Mouse (Mus musculus) MEL-GATA-1-ER (cell line): ENCODE results near the gene Gm9999.
A peak's percentile ranks its signal among the peaks of the same experiment; 100 is the strongest.

Experiments used
- DNase-seq: peaks from one replicate; pipeline ENCODE4 v3.0.0-alpha.2; 2012; ENCODE audit warnings: low read depth; ENCODE audit errors: extremely low read depth

The Gm9999 gene

GRCm38 (mm10) chr7:46999983-47000643, 16.7 kb downstream of the Gm9999 start:
- DNase-seq = no peak

- DNase-seq = no peak
These were observed 17.2 kb downstream of the Gm9999 start for GRCm38 (mm10) chr7:47000644-47000983.

- no peak for DNase-seq
These were observed 17.9 kb downstream of the Gm9999 start for GRCm38 (mm10) chr7:47001125-47001899.

- DNase-seq = no peak
These were observed 18.5 kb downstream of the Gm9999 start for GRCm38 (mm10) chr7:47001900-47002275.

GRCm38 (mm10) chr7:47003411-47004115, 20.2 kb downstream of the Gm9999 start:
- no peak for DNase-seq

- no peak for DNase-seq
These were observed 23.9 kb downstream of the Gm9999 start for GRCm38 (mm10) chr7:47007109-47007780.

GRCm38 (mm10) chr7:47007818-47008167, 24.4 kb downstream of the Gm9999 start:
- no peak for DNase-seq

- DNase-seq = peak; percentile 99
These were observed 25.0 kb downstream of the Gm9999 start, which contains the start of gene Spty2d1 for GRCm38 (mm10) chr7:47008168-47008993. Gene Spty2d1 (minus strand): TSS chr7:47008411.

GRCm38 (mm10) chr7:47013131-47013767, 29.9 kb downstream of the Gm9999 start:
- no peak for DNase-seq

- DNase-seq = no peak
These were observed 31.4 kb downstream of the Gm9999 start for GRCm38 (mm10) chr7:47014564-47015389.

- DNase-seq = peak; percentile 95
These were observed 32.1 kb downstream of the Gm9999 start for GRCm38 (mm10) chr7:47015390-47016065.

GRCm38 (mm10) chr7:47016602-47017001, 33.2 kb downstream of the Gm9999 start:
- DNase-seq = no peak

GRCm38 (mm10) chr7:47017146-47017545, 33.8 kb downstream of the Gm9999 start:
- no peak for DNase-seq

GRCm38 (mm10) chr7:47019641-47020040, 36.3 kb downstream of the Gm9999 start:
- no peak for DNase-seq

GRCm38 (mm10) chr7:47020956-47021355, 37.6 kb downstream of the Gm9999 start:
- DNase-seq = no peak

- DNase-seq = no peak
These were observed 39.1 kb downstream of the Gm9999 start for GRCm38 (mm10) chr7:47022482-47022881.

- no peak for DNase-seq
These were observed 40.1 kb downstream of the Gm9999 start for GRCm38 (mm10) chr7:47023530-47023929.

- no peak for DNase-seq
These were observed 41.1 kb downstream of the Gm9999 start for GRCm38 (mm10) chr7:47024454-47024853.

GRCm38 (mm10) chr7:47025429-47025828, 42.0 kb downstream of the Gm9999 start:
- DNase-seq = no peak
